Mouse (Mus musculus): ENCODE measurements at regions not wholly inside any gene's neighbourhood (a gene's known extent, or its start where the extent isn't known, plus 50 kb on each side); places are given as distances from the start of the nearest gene placed in this dataset.

GRCm38 (mm10) chr8:127668991-127669390 lies 605.3 kb downstream of the Pard3 start:
- TF ChIP-seq MAX (IDR thresholded peaks at IDR 0.05; ENCODE audit: low read depth): no peak
- no peak for TF ChIP-seq POLR2AphosphoS2 (IDR thresholded peaks at IDR 0.05; ENCODE audit: insufficient read length, low read depth)
- TF ChIP-seq POLR2A (IDR thresholded peaks at IDR 0.05; ENCODE audit: insufficient read length, low read depth): no peak
- TF ChIP-seq USF1 (IDR thresholded peaks at IDR 0.05; ENCODE audit: low read depth): no peak

Measured in myocyte (in vitro differentiated cells).